Mouse (Mus musculus): ENCODE measurements around the gene Cnst. TPM values are rescaled to one million over a fixed set of nuclear protein-coding genes. Genes with fewer than 3 reads are reported as not detected.
"Not testable (repeated sequence)": the region's sequence is repeated elsewhere in the genome, so short reads cannot be mapped to it uniquely, and the experiment has no call there.

Cnst gene
- polyA plus RNA-seq, 1 experiment: 20.8 TPM

GRCm38 (mm10) chr1:179645101-179645979 is 99.2 kb downstream of the Cnst start:
- peak; percentile 48 for DNase-seq (ENCODE audit: low spot score)

GRCm38 (mm10) chr1:179645980-179646268 is 99.8 kb downstream of the Cnst start:
- no peak for DNase-seq (ENCODE audit: low spot score)

GRCm38 (mm10) chr1:179648678-179649077 is 102.5 kb downstream of the Cnst start:
- not testable (repeated sequence) for DNase-seq (ENCODE audit: low spot score)

- DNase-seq (ENCODE audit: low spot score): no peak
These were observed 103.2 kb downstream of the Cnst start for GRCm38 (mm10) chr1:179649324-179649723.

GRCm38 (mm10) chr1:179650284-179650683 is 104.1 kb downstream of the Cnst start:
- no peak for DNase-seq (ENCODE audit: low spot score)

- DNase-seq (ENCODE audit: low spot score): no peak
These were observed 105.1 kb downstream of the Cnst start for GRCm38 (mm10) chr1:179651224-179651623.

- no peak for DNase-seq (ENCODE audit: low spot score)
These were observed 116.9 kb downstream of the Cnst start for GRCm38 (mm10) chr1:179663065-179663464.

GRCm38 (mm10) chr1:179664309-179664930 is 118.2 kb downstream of the Cnst start:
- DNase-seq (ENCODE audit: low spot score): no peak

- no peak for DNase-seq (ENCODE audit: low spot score)
These were observed 120.8 kb downstream of the Cnst start for GRCm38 (mm10) chr1:179666971-179667370.

GRCm38 (mm10) chr1:179667450-179667849 is 121.3 kb downstream of the Cnst start:
- DNase-seq (ENCODE audit: low spot score): no peak

GRCm38 (mm10) chr1:179668013-179668805 is 122.0 kb downstream of the Cnst start, which contains the start of gene Sccpdh:
TSS of gene Sccpdh (plus strand) at chr1:179668210.
- DNase-seq (ENCODE audit: low spot score): peak; percentile 81

- no peak for DNase-seq (ENCODE audit: low spot score)
These were observed 122.8 kb downstream of the Cnst start for GRCm38 (mm10) chr1:179668836-179669537.

GRCm38 (mm10) chr1:179674355-179674754 is 128.2 kb downstream of the Cnst start:
- DNase-seq (ENCODE audit: low spot score): no peak

- no peak for DNase-seq (ENCODE audit: low spot score)
These were observed 130.9 kb downstream of the Cnst start for GRCm38 (mm10) chr1:179677031-179677430.

Other genes with a start within 250 kb of the Cnst start
- 7.9 and 9.8 TPM in 2 replicates for gene Smyd3, start 28.3 kb upstream of the Cnst start, polyA plus RNA-seq (2012; rRNA removed)
- 27.3 and 30.4 TPM in 2 replicates for gene Tfb2m, start 103 bp upstream of the Cnst start, polyA plus RNA-seq (2012; rRNA removed)
- 33.2 and 43.1 TPM in 2 replicates for gene Sccpdh, start 121.8 kb downstream of the Cnst start, polyA plus RNA-seq (2012; rRNA removed)
- gene Kif28, start 198.9 kb downstream of the Cnst start, polyA plus RNA-seq (2012; rRNA removed): not detected in 2 replicates

Data from urinary bladder, adult 2 months (tissue).